Mouse (Mus musculus): Measurements from ENCODE around the gene Adprh. TPM values are rescaled to one million over a fixed set of nuclear protein-coding genes. Genes with fewer than 3 reads are reported as not detected.

Gene Adprh
- polyA plus RNA-seq, 1 experiment from 2014 or later = 139 TPM

- 79% methylated on average over 3 of the region's 3 CpGs for WGBS
- H3K27me3 ChIP-seq (ENCODE audit: control insufficient read depth, insufficient read depth, low read length) = no peaks in the 10 kb centered on the region
- ATAC-seq (ENCODE audit: low FRiP score, low TSS enrichment) = no peak
- DNase-seq = no peak
- H3K4me2 ChIP-seq (ENCODE audit: low read length) = peak overlapping the region; percentile 62
- H3K4me3 ChIP-seq (replicated peaks; ENCODE audit: low read depth, low read length) = no peak overlapping the region
- H3K36me3 ChIP-seq (ENCODE audit: control insufficient read depth, insufficient read depth, low read length) = no peaks in the 10 kb centered on the region
- no peaks in the 10 kb centered on the region for H3K9me3 ChIP-seq (ENCODE audit: control insufficient read depth, low read length)
- H3K9ac ChIP-seq (replicated peaks; ENCODE audit: low read length) = no peak overlapping the region; the same call in 1 of the 2 replicates
- H3K4me1 ChIP-seq (ENCODE audit: control insufficient read depth, insufficient read depth, low read length) = peaks cover 8% of the 10 kb centered on the region
- peak overlapping the region; percentile 82 for H3K27ac ChIP-seq (replicated peaks; ENCODE audit: low read depth, low read length)
Measured at GRCm38 (mm10) chr16:38399076-38399475, 53.4 kb downstream of the Adprh start.

- DNase-seq (no peak), ATAC-seq (ENCODE audit: low FRiP score, low TSS enrichment) (no peak)
- no peaks in the 10 kb centered on the region for H3K9me3 ChIP-seq (ENCODE audit: control insufficient read depth, low read length)
- 89% methylated on average over 6 of the region's 6 CpGs for WGBS
- no peak overlapping the region for H3K27ac ChIP-seq (replicated peaks; ENCODE audit: low read depth, low read length)
- H3K27me3 ChIP-seq (ENCODE audit: control insufficient read depth, insufficient read depth, low read length) = no peaks in the 10 kb centered on the region
- H3K4me2 ChIP-seq (ENCODE audit: low read length) = no peak overlapping the region
- H3K36me3 ChIP-seq (ENCODE audit: control insufficient read depth, insufficient read depth, low read length) = no peaks in the 10 kb centered on the region
- no peak overlapping the region for H3K4me3 ChIP-seq (replicated peaks; ENCODE audit: low read depth, low read length)
- peaks cover 8% of the 10 kb centered on the region for H3K4me1 ChIP-seq (ENCODE audit: control insufficient read depth, insufficient read depth, low read length)
- no peak overlapping the region for H3K9ac ChIP-seq (replicated peaks; ENCODE audit: low read length)
Measured at GRCm38 (mm10) chr16:38398266-38398665, 54.2 kb downstream of the Adprh start.

GRCm38 (mm10) chr16:38396155-38396554 lies 56.3 kb downstream of the Adprh start:
- no peaks in the 10 kb centered on the region for H3K36me3 ChIP-seq (ENCODE audit: control insufficient read depth, insufficient read depth, low read length)
- DNase-seq = no peak
- H3K9me3 ChIP-seq (ENCODE audit: control insufficient read depth, low read length) = no peaks in the 10 kb centered on the region
- 88% methylated on average over 13 of the region's 13 CpGs for WGBS
- no peak for ATAC-seq (ENCODE audit: low FRiP score, low TSS enrichment)
- no peak overlapping the region for H3K27ac ChIP-seq (replicated peaks; ENCODE audit: low read depth, low read length)
- H3K4me1 ChIP-seq (ENCODE audit: control insufficient read depth, insufficient read depth, low read length) = peaks cover 8% of the 10 kb centered on the region
- H3K9ac ChIP-seq (replicated peaks; ENCODE audit: low read length) = no peak overlapping the region
- no peak overlapping the region for H3K4me2 ChIP-seq (ENCODE audit: low read length)
- H3K27me3 ChIP-seq (ENCODE audit: control insufficient read depth, insufficient read depth, low read length) = no peaks in the 10 kb centered on the region
- no peak overlapping the region for H3K4me3 ChIP-seq (replicated peaks; ENCODE audit: low read depth, low read length)

- H3K27ac ChIP-seq (replicated peaks; ENCODE audit: low read depth, low read length) = no peak overlapping the region
- no peaks in the 10 kb centered on the region for H3K27me3 ChIP-seq (ENCODE audit: control insufficient read depth, insufficient read depth, low read length)
- ATAC-seq (ENCODE audit: low FRiP score, low TSS enrichment) (no peak), DNase-seq (no peak)
- H3K9ac ChIP-seq (replicated peaks; ENCODE audit: low read length) = no peak overlapping the region
- H3K4me2 ChIP-seq (ENCODE audit: low read length) = no peak overlapping the region
- H3K9me3 ChIP-seq (ENCODE audit: control insufficient read depth, low read length) = no peaks in the 10 kb centered on the region
- H3K4me1 ChIP-seq (ENCODE audit: control insufficient read depth, insufficient read depth, low read length) = peaks cover 8% of the 10 kb centered on the region
- H3K36me3 ChIP-seq (ENCODE audit: control insufficient read depth, insufficient read depth, low read length) = no peaks in the 10 kb centered on the region
- 76% methylated on average over 6 of the region's 6 CpGs for WGBS
- no peak overlapping the region for H3K4me3 ChIP-seq (replicated peaks; ENCODE audit: low read depth, low read length)
Measured at GRCm38 (mm10) chr16:38395060-38395730, 57.3 kb downstream of the Adprh start.

GRCm38 (mm10) chr16:38394191-38394618 lies 58.3 kb downstream of the Adprh start:
- WGBS = 88% methylated on average over 8 of the region's 8 CpGs
- no peaks in the 10 kb centered on the region for H3K36me3 ChIP-seq (ENCODE audit: control insufficient read depth, insufficient read depth, low read length)
- H3K4me1 ChIP-seq (ENCODE audit: control insufficient read depth, insufficient read depth, low read length) = peaks cover 1% of the 10 kb centered on the region
- no peak overlapping the region for H3K4me2 ChIP-seq (ENCODE audit: low read length)
- no peak overlapping the region for H3K27ac ChIP-seq (replicated peaks; ENCODE audit: low read depth, low read length)
- no peaks in the 10 kb centered on the region for H3K9me3 ChIP-seq (ENCODE audit: control insufficient read depth, low read length)
- DNase-seq = no peak
- no peaks in the 10 kb centered on the region for H3K27me3 ChIP-seq (ENCODE audit: control insufficient read depth, insufficient read depth, low read length)
- H3K9ac ChIP-seq (replicated peaks; ENCODE audit: low read length) = no peak overlapping the region
- H3K4me3 ChIP-seq (replicated peaks; ENCODE audit: low read depth, low read length) = no peak overlapping the region
- no peak for ATAC-seq (ENCODE audit: low FRiP score, low TSS enrichment)

Other genes with a start within 250 kb of the Adprh start
- gene Nr1i2, start 157.9 kb downstream of the Adprh start, polyA plus RNA-seq (2014; fragmentation: Nextera tagmentation; extraction: Ambion mirVana) = not detected in 2 replicates
- 0.51 and 1.0 TPM in 2 replicates for gene Maats1, start 110.6 kb downstream of the Adprh start, polyA plus RNA-seq (2014; fragmentation: Nextera tagmentation; extraction: Ambion mirVana)
- gene Cox17, start 105.7 kb downstream of the Adprh start, polyA plus RNA-seq (2014; fragmentation: Nextera tagmentation; extraction: Ambion mirVana) = 83.8 and 88.1 TPM in 2 replicates
- gene Gm21987, start 105.7 kb downstream of the Adprh start, polyA plus RNA-seq (2014; fragmentation: Nextera tagmentation; extraction: Ambion mirVana) = not detected in 2 replicates
- 0.51 TPM in 2 replicates for gene Popdc2, start 90.5 kb downstream of the Adprh start, polyA plus RNA-seq (2014; fragmentation: Nextera tagmentation; extraction: Ambion mirVana)
- 0.26 and 0.38 TPM in 2 replicates for gene Pla1a, start 19.6 kb downstream of the Adprh start, polyA plus RNA-seq (2014; fragmentation: Nextera tagmentation; extraction: Ambion mirVana)
- 0.35 and 0.93 TPM in 2 replicates for gene Cd80, start 2.9 kb upstream of the Adprh start, polyA plus RNA-seq (2014; fragmentation: Nextera tagmentation; extraction: Ambion mirVana)
- gene Timmdc1, start 70.0 kb upstream of the Adprh start, polyA plus RNA-seq (2014; fragmentation: Nextera tagmentation; extraction: Ambion mirVana) = 28.5 and 28.9 TPM in 2 replicates
- 49.0 and 62.8 TPM in 2 replicates for gene Poglut1, start 97.6 kb upstream of the Adprh start, polyA plus RNA-seq (2014; fragmentation: Nextera tagmentation; extraction: Ambion mirVana)
- 35.6 and 38.6 TPM in 2 replicates for gene Tmem39a, start 106.0 kb upstream of the Adprh start, polyA plus RNA-seq (2014; fragmentation: Nextera tagmentation; extraction: Ambion mirVana)

Data from midbrain, embryonic 14.5 days (tissue).